Mouse (Mus musculus) spleen, postnatal 14 days (tissue): ENCODE data around the gene Gm20896.
"Not testable (repeated sequence)": the region's sequence is repeated elsewhere in the genome, so short reads cannot be mapped to it uniquely, and the experiment has no call there.

ENCODE experiments used
- DNase-seq, 2 experiments: peaks; one replicate each; pipeline ENCODE4 v3.0.0; 2021 to 2022; ENCODE audit warnings: low spot score in 2 of 2

The Gm20896 gene

GRCm38 (mm10) chrY:35921426-35921825, at the start of gene Gm20896:
Gene Gm20896 (minus strand): TSS chrY:35921526.
- not testable (repeated sequence) for DNase-seq
